Comparison of ENCODE assay signal across 12 mouse cellular contexts in genomic region chr11:82057646-82058045, GRCm38 (mm10). TPM values are rescaled to one million over a fixed set of nuclear protein-coding genes. Genes with fewer than 3 reads are reported as not detected.
A peak's percentile ranks its signal among the peaks of the same experiment; 100 is the strongest.
DNase-seq lines count a peak whose midpoint lies in the region; TF ChIP-seq lines count a peak whose summit lies in the region.
"Had no signal": no experiment of that assay in that cellular context is flagged by ENCODE, and none has a peak within 500 bp of the region (broad histone marks: within the 10 kb centered on the region; RNA-seq: fewer than 3 reads in every experiment).

Gene Ccl11, plus strand, starts transcription at chr11:82057823.

- DNase-seq in left cerebral cortex, adult 18-20 months (ENCODE audit: low spot score in 2 of 2): peak; percentile 8 to 26
- no peak for DNase-seq in left cerebral cortex, postnatal 4 days
- DNase-seq in gastrocnemius, adult 2 months: peak; percentile 57
- DNase-seq in gastrocnemius, postnatal 36 days: peak in 1 of 2 experiments; percentile 34
- peak; percentile 25 for DNase-seq in right cerebral cortex, postnatal 25 days
- DNase-seq in spleen, postnatal 36 days (ENCODE audit: low spot score in 2 of 2): no peak
- DNase-seq in spleen, postnatal 14 days (ENCODE audit: low spot score in 2 of 2): no peak
- DNase-seq: kidney, postnatal 25 days had no signal

- no peak for TF ChIP-seq CTCF in gastrocnemius, adult 2 months (IDR thresholded peaks at IDR 0.05)

- peak within 1 kb of the TSS; percentile 66 for H3K4me3 ChIP-seq in gastrocnemius, adult 2 months
- H3K4me3 ChIP-seq: liver, embryonic 12.5 days had no signal

- intact Hi-C loops in left cerebral cortex, postnatal 4 days (cut with DNase I): no loop called here
- intact Hi-C loops in gastrocnemius, adult 2 months (cut with DNase I): no loop called here
- intact Hi-C loops in gastrocnemius, postnatal 36 days (cut with DNase I): no loop called here

- peak within 1 kb of the TSS; percentile 75 for H3K27ac ChIP-seq in gastrocnemius, adult 2 months
- H3K27ac ChIP-seq: liver, embryonic 12.5 days had no signal

RNA-seq across cellular contexts. Expression of gene Ccl11, which starts in this region (rescaled TPM):
- total RNA-seq in left cerebral cortex, adult 18-20 months (2021): not detected
- total RNA-seq in left cerebral cortex, postnatal 4 days (2021): not detected
- total RNA-seq in gastrocnemius, adult 2 months (2021): 10 to 100 TPM; 21.3 to 22.1 TPM
- 10 to 100 TPM; 19.5 to 20.9 TPM for total RNA-seq in gastrocnemius, postnatal 36 days (2021)
- total RNA-seq: common myeloid progenitor, adult 5-6 weeks; midbrain, postnatal 0 days; neutrophil, adult 5-6 weeks had no signal

Comparison
In these comparisons a context has a peak if more than half of its experiments do, and no peak if none do; other contexts are left out.
1. RNA of gene Ccl11 (total RNA-seq): 21.3 to 22.1 TPM in gastrocnemius, adult 2 months and 19.5 to 20.9 TPM in gastrocnemius, postnatal 36 days; not detected in left cerebral cortex, postnatal 4 days and not detected in left cerebral cortex, adult 18-20 months; every median in the first group is over 10 times any median in the second.
2. Peak in DNase-seq in left cerebral cortex, adult 18-20 months; RNA of the gene not detected or under 1 TPM.
3. DNase-seq: peak in gastrocnemius, adult 2 months (single experiment) and right cerebral cortex, postnatal 25 days (single experiment); none in left cerebral cortex, postnatal 4 days (single experiment), spleen, postnatal 36 days (0 of 2) and spleen, postnatal 14 days (0 of 2).